Mouse (Mus musculus): ENCODE data around the gene Rusc2. TPM values are rescaled to one million over a fixed set of nuclear protein-coding genes. Genes with fewer than 3 reads are reported as not detected.

Rusc2 gene
- total and polyA plus RNA-seq, 3 experiments: 27.5 to 45.3 (median 43.5) TPM

- TF ChIP-seq CTCF (IDR thresholded peaks at IDR 0.05): no peak
- TF ChIP-seq POLR2A (IDR thresholded peaks at IDR 0.05; ENCODE audit: insufficient read depth, low read depth, low read length): no peak
- no peak for TF ChIP-seq EP300 (IDR thresholded peaks at IDR 0.05; ENCODE audit: insufficient read depth, low read depth, low read length)
- peak overlapping the region; percentile 45 for H3K27ac ChIP-seq
- H3K4me1 ChIP-seq (ENCODE audit: control insufficient read depth, insufficient read depth, low read length): peaks cover 8% of the 10 kb centered on the region
- no peak overlapping the region for H3K4me3 ChIP-seq
- 52% methylated on average over 20 of the region's 20 CpGs for WGBS
- peaks cover 9% of the 10 kb centered on the region for H3K36me3 ChIP-seq (ENCODE audit: control insufficient read depth, insufficient read depth, low read length)
- H3K79me2 ChIP-seq (replicated peaks; ENCODE audit: control insufficient read depth, insufficient read depth, low read length): no peaks in the 10 kb centered on the region
- H3K9ac ChIP-seq (ENCODE audit: low read depth, low read length): no peak overlapping the region
- no peaks in the 10 kb centered on the region for H3K27me3 ChIP-seq (ENCODE audit: control insufficient read depth, insufficient read depth, low read length)
- DNase-seq: peak; percentile 62 to 65
- intact Hi-C loops (cut with DNase I): loop anchor here (5.0 kb wide), 1 partner anchor 376 kb away; the partner anchor contains the start of gene Fam214b
These were observed 41.6 kb downstream of the Rusc2 start for GRCm38 (mm10) chr4:43423267-43423934.

GRCm38 (mm10) chr4:43424072-43424471 is 42.3 kb downstream of the Rusc2 start:
- Histone ChIP-seq H3K79me2 (replicated peaks; ENCODE audit: control insufficient read depth, insufficient read depth, low read length) (no peaks in the 10 kb centered on the region), H3K9ac (ENCODE audit: low read depth, low read length) (no peak overlapping the region), H3K27ac (no peak overlapping the region), H3K4me1 (ENCODE audit: control insufficient read depth, insufficient read depth, low read length) (peaks cover 7% of the 10 kb centered on the region), H3K36me3 (ENCODE audit: control insufficient read depth, insufficient read depth, low read length) (peaks cover 6% of the 10 kb centered on the region), H3K27me3 (ENCODE audit: control insufficient read depth, insufficient read depth, low read length) (no peaks in the 10 kb centered on the region), H3K4me3 (no peak overlapping the region)
- WGBS: 87% methylated on average over 9 of the region's 9 CpGs
- intact Hi-C loops (cut with DNase I): loop anchor here (5.0 kb wide), 1 partner anchor 377 kb away; the partner anchor contains the start of gene Fam214b
- TF ChIP-seq EP300 (IDR thresholded peaks at IDR 0.05; ENCODE audit: insufficient read depth, low read depth, low read length): no peak
- no peak for TF ChIP-seq CTCF (IDR thresholded peaks at IDR 0.05)
- no peak for TF ChIP-seq POLR2A (IDR thresholded peaks at IDR 0.05; ENCODE audit: insufficient read depth, low read depth, low read length)
- DNase-seq: peak in 1 of 2 experiments; percentile 23

- no peaks in the 10 kb centered on the region for H3K27me3 ChIP-seq (ENCODE audit: control insufficient read depth, insufficient read depth, low read length)
- H3K79me2 ChIP-seq (replicated peaks; ENCODE audit: control insufficient read depth, insufficient read depth, low read length): no peaks in the 10 kb centered on the region
- H3K27ac ChIP-seq: no peak overlapping the region
- H3K36me3 ChIP-seq (ENCODE audit: control insufficient read depth, insufficient read depth, low read length): peaks cover 4% of the 10 kb centered on the region; the same call in 1 of the 2 replicates
- TF ChIP-seq EP300 (IDR thresholded peaks at IDR 0.05; ENCODE audit: insufficient read depth, low read depth, low read length): no peak
- TF ChIP-seq CTCF (IDR thresholded peaks at IDR 0.05): no peak
- TF ChIP-seq POLR2A (IDR thresholded peaks at IDR 0.05; ENCODE audit: insufficient read depth, low read depth, low read length): no peak
- DNase-seq: peak in 1 of 2 experiments; percentile 19
- intact Hi-C loops (cut with DNase I): no loop called here
- H3K4me1 ChIP-seq (ENCODE audit: control insufficient read depth, insufficient read depth, low read length): peaks cover under 1% of the 10 kb centered on the region
- H3K4me3 ChIP-seq: no peak overlapping the region
- H3K9ac ChIP-seq (ENCODE audit: low read depth, low read length): no peak overlapping the region
- WGBS: 70% methylated on average over 14 of the region's 14 CpGs
These were observed 43.4 kb downstream of the Rusc2 start for GRCm38 (mm10) chr4:43425197-43425596.

GRCm38 (mm10) chr4:43425648-43426380 is 44.0 kb downstream of the Rusc2 start:
- no peak overlapping the region for H3K4me3 ChIP-seq
- H3K27ac ChIP-seq: no peak overlapping the region
- intact Hi-C loops (cut with DNase I): no loop called here
- peaks cover 3% of the 10 kb centered on the region; the same call in 1 of the 2 replicates for H3K36me3 ChIP-seq (ENCODE audit: control insufficient read depth, insufficient read depth, low read length)
- H3K4me1 ChIP-seq (ENCODE audit: control insufficient read depth, insufficient read depth, low read length): no peaks in the 10 kb centered on the region
- no peaks in the 10 kb centered on the region for H3K27me3 ChIP-seq (ENCODE audit: control insufficient read depth, insufficient read depth, low read length)
- H3K79me2 ChIP-seq (replicated peaks; ENCODE audit: control insufficient read depth, insufficient read depth, low read length): no peaks in the 10 kb centered on the region
- 68% methylated on average over 31 of the region's 31 CpGs for WGBS
- no peak for TF ChIP-seq EP300 (IDR thresholded peaks at IDR 0.05; ENCODE audit: insufficient read depth, low read depth, low read length)
- H3K9ac ChIP-seq (ENCODE audit: low read depth, low read length): no peak overlapping the region
- DNase-seq: peak in 1 of 2 experiments; percentile 21

- Histone ChIP-seq H3K4me1 (ENCODE audit: control insufficient read depth, insufficient read depth, low read length) (no peaks in the 10 kb centered on the region), H3K36me3 (ENCODE audit: control insufficient read depth, insufficient read depth, low read length) (peaks cover 3% of the 10 kb centered on the region; the same call in 1 of the 2 replicates), H3K79me2 (replicated peaks; ENCODE audit: control insufficient read depth, insufficient read depth, low read length) (no peaks in the 10 kb centered on the region), H3K9ac (ENCODE audit: low read depth, low read length) (no peak overlapping the region), H3K27ac (no peak overlapping the region), H3K4me3 (no peak overlapping the region), H3K27me3 (ENCODE audit: control insufficient read depth, insufficient read depth, low read length) (no peaks in the 10 kb centered on the region)
- no peak for DNase-seq
- TF ChIP-seq EP300 (IDR thresholded peaks at IDR 0.05; ENCODE audit: insufficient read depth, low read depth, low read length) (no peak), POLR2A (IDR thresholded peaks at IDR 0.05; ENCODE audit: insufficient read depth, low read depth, low read length) (no peak), CTCF (IDR thresholded peaks at IDR 0.05) (no peak)
- 68% methylated on average over 10 of the region's 10 CpGs for WGBS
- intact Hi-C loops (cut with DNase I): no loop called here
These were observed 44.7 kb downstream of the Rusc2 start for GRCm38 (mm10) chr4:43426487-43426886.
